Mouse (Mus musculus): Measurements from ENCODE around the gene Arfgef2.

DNA sequence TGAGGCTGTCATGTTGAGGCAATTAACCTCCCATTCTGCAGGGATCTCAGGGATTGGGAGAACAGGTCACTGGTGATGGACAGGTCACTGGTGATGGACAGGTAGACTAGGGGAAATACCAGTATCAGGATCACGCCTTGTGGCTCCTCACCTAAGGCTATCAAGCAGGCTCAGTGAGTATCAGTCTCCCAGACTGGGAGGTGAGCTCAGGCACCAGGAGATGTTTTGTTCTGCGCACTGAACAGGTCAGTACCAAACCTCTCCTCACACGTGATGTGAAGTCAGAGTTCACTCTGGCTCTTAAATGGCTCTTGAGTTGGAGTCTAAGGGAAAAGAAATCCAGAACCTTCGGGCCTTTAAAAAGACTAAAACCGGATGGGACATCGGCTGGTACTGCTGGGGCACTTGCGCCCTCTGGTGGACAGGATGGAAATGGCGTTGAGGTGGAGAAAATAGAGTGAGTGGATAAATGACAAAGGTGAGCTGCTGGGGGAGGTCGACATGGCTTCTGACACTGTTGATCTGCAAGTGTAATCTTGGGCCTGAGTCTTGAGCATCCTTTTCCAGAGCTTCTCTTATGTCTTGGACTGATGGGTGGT, 24.3 kb upstream of the Arfgef2 start:
- TF ChIP-seq POLR2A (IDR thresholded peaks at IDR 0.05; ENCODE audit: insufficient read depth, low read length) = no peak
- TF ChIP-seq CTCF (IDR thresholded peaks at IDR 0.05; ENCODE audit: low read depth, low read length) = peak; percentile 95
